Mouse (Mus musculus) lung, embryonic 15.5 days (tissue): ENCODE measurements around the gene Kank1. TPM values are rescaled to one million over a fixed set of nuclear protein-coding genes. Genes with fewer than 3 reads are reported as not detected.

ENCODE experiments used
- ATAC-seq: fragments of 200-750 bp; cut with Nextera tagmentation; 2 replicates; pipeline ENCODE4 v1.8.0; 2017; ENCODE audit warnings: moderate number of reproducible peaks, borderline replicate concordance; ENCODE audit not compliant: low FRiP score, low TSS enrichment; ENCODE audit errors: extremely low read depth
- H3K27ac ChIP-seq: fragments of 300-500 bp; sonication (generic); 2 replicates; pipeline ENCODE4 v1.5.1; 2015; ENCODE audit warnings: moderate library complexity, mild to moderate bottlenecking, inconsistent platforms
- H3K27me3 ChIP-seq: fragments of 300-500 bp; sonication (generic); 2 replicates; pipeline ENCODE4 v1.6.1; 2015; ENCODE audit warnings: inconsistent platforms
- H3K36me3 ChIP-seq: fragments of 300-500 bp; sonication (generic); 2 replicates; pipeline ENCODE4 v1.6.1; 2015; ENCODE audit warnings: inconsistent platforms
- H3K4me1 ChIP-seq: fragments of 300-500 bp; sonication (generic); 2 replicates; pipeline ENCODE4 v1.6.1; 2015; ENCODE audit warnings: inconsistent platforms
- H3K4me2 ChIP-seq: fragments of 300-500 bp; sonication (generic); 2 replicates; pipeline ENCODE4 v1.6.1; 2015; ENCODE audit warnings: inconsistent platforms, mild to moderate bottlenecking, moderate library complexity
- H3K4me3 ChIP-seq: fragments of 300-500 bp; sonication (generic); 2 replicates; pipeline ENCODE4 v1.5.1; 2015; ENCODE audit warnings: mild to moderate bottlenecking, inconsistent platforms
- H3K9ac ChIP-seq: fragments of 300-500 bp; sonication (generic); 2 replicates; pipeline ENCODE4 v1.6.1; 2015; ENCODE audit warnings: inconsistent platforms
- H3K9me3 ChIP-seq: fragments of 300-500 bp; sonication (generic); 2 replicates; pipeline ENCODE4 v1.6.1; 2016; ENCODE audit warnings: inconsistent platforms
- WGBS: fragments of 180-500 bp; shearing (Covaris S2); methylation state at CpG from one replicate; pipeline ENCODE4 v1.1.7; 2015; 5-methylcytosine and 5-hydroxymethylcytosine counted together
- polyA plus RNA-seq: library from polyadenylated mRNA; unstranded; fragments of >200 nt; fragmentation: Nextera tagmentation; extraction: Ambion mirVana; gene quantifications from 2 replicates; pipeline ENCODE4 v1.2.1, GENCODE M21; 2015

The Kank1 gene
- polyA plus RNA-seq, 1 experiment from 2014 or later, result 18.6 TPM

DNA sequence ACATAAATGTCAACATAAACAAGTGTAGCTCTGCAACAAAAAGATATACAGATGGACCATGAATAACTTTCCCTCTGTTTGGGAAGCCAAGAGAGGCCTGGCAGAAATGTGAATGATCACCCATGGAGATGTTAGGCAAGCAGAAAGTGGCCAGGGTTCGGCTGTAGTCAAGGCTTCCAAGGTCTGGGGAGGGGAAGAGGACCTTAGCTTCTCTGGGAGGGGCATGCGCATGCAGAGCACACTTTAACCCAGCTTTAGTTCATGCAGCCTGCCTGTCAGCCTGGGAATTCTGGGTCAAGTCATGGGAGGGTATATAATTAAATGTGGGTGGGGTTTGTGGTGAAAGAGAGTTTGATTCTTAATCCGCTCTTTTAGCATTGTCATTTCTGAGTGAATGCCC, 180.9 kb downstream of the Kank1 start:
- Histone ChIP-seq H3K36me3 (no peaks in the 10 kb centered on the region), H3K9me3 (no peaks in the 10 kb centered on the region), H3K4me3 (no peak overlapping the region), H3K4me1 (peaks cover 27% of the 10 kb centered on the region), H3K27me3 (no peaks in the 10 kb centered on the region), H3K9ac (no peak overlapping the region), H3K4me2 (no peak overlapping the region), H3K27ac (no peak overlapping the region)
- peak; percentile 35; the same call in 1 of the 2 replicates for ATAC-seq
- WGBS, result 62% methylated on average over 3 of the region's 3 CpGs

DNA sequence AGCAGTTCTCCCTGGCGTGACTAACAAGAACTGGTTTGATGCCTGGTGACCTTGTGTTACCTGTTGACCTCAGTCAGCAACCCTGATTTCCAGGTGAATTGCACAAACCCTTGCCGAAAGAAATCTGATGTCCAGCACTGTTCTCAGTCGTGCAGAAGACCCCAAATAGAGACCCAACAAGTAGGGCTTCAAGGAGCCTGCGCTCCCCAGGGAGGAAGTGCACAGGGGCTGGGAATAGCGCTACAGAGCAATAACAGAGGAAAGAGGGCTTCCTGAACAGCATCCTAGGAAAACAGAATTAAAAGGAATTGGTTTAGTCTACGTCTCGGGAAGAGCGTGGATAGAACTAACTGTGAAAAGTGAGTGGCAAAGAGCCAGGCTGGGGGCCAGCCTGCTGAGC, 183.2 kb downstream of the Kank1 start:
- Histone ChIP-seq H3K4me2 (no peak overlapping the region), H3K27me3 (no peaks in the 10 kb centered on the region), H3K36me3 (peaks cover 12% of the 10 kb centered on the region), H3K4me1 (peaks cover 24% of the 10 kb centered on the region), H3K27ac (no peak overlapping the region), H3K4me3 (no peak overlapping the region), H3K9ac (no peak overlapping the region), H3K9me3 (no peaks in the 10 kb centered on the region)
- 59% methylated on average over 8 of the region's 8 CpGs for WGBS
- ATAC-seq, result no peak

DNA sequence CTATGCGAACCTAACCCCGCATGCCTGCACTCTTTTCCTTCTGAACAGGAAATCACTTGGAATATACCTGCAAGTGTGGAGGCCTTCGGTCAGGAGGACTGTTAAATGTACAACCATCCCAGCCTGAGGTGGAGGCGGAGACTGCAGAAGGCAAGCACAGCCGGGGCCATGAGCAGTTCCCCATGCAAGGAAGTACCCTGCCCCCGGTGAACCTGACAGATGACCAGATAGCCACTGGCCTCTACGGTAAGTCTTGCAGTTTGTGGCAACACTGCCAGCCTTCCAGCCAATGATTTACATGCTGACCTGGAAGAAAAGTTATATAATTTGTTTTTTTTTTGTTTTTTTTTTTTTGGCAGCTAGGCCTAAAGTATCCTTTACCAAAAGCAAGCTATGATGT, 185.3 kb downstream of the Kank1 start:
- Histone ChIP-seq H3K9me3 (no peaks in the 10 kb centered on the region), H3K27ac (no peak overlapping the region), H3K4me2 (no peak overlapping the region), H3K4me1 (peaks cover 17% of the 10 kb centered on the region), H3K9ac (no peak overlapping the region), H3K27me3 (no peaks in the 10 kb centered on the region), H3K36me3 (peaks cover 19% of the 10 kb centered on the region), H3K4me3 (no peak overlapping the region)
- no peak for ATAC-seq
- WGBS, result 65% methylated on average over 7 of the region's 7 CpGs

DNA sequence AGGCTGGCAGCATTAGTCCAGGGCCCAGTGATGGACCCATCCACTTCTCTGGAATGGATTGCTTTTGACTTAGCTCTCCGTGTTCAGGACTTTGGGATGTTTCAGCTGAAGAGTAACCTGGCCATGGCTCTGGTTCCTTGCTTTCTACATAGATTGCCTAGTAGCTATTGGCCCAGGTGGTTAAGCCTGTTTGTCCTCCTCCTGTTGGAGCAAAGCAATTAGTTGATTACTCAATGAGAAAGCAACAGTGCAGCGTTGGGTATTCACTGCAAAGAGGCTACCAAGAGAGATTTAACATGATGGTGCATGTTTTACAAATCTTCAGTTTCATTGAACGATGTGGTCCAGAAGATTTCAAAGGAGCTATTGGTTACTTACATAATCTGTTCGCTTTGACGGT, 186.6 kb downstream of the Kank1 start:
- Histone ChIP-seq H3K9ac (no peak overlapping the region), H3K27me3 (no peaks in the 10 kb centered on the region), H3K9me3 (no peaks in the 10 kb centered on the region), H3K36me3 (peaks cover 22% of the 10 kb centered on the region), H3K4me2 (no peak overlapping the region), H3K4me3 (no peak overlapping the region), H3K4me1 (0 out of 2 replicates have a peak, but pooled peaks cover 7% of the 10 kb centered on the region), H3K27ac (no peak overlapping the region)
- no peak for ATAC-seq
- WGBS, result 87% methylated on average over 5 of the region's 5 CpGs

DNA sequence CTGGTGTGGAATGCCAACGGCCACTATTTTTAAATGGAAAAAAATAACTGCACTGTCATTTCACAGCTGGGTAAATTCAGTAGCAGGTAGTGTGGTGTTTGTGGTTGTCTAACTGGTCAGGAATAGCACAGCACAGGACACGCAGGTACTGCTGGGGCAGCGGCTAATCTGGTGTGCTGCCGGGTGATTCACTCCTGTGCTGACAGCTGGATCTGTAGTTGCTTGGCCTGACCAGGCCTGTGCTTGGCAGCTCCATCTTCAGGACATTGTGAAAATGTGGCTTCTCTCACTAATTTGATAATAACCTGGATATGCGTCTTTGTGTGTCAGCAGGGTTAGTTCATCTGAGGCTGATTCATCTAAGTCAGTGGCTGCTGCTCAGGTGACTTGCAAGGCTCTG, 189.7 kb downstream of the Kank1 start:
- H3K9me3 ChIP-seq, result no peaks in the 10 kb centered on the region
- ATAC-seq, result no peak
- WGBS, result 81% methylated on average over 5 of the region's 5 CpGs
- no peaks in the 10 kb centered on the region for H3K4me1 ChIP-seq
- no peak overlapping the region for H3K27ac ChIP-seq
- no peaks in the 10 kb centered on the region for H3K27me3 ChIP-seq
- no peak overlapping the region for H3K4me3 ChIP-seq
- H3K9ac ChIP-seq, result no peak overlapping the region
- no peak overlapping the region for H3K4me2 ChIP-seq
- peaks cover 30% of the 10 kb centered on the region for H3K36me3 ChIP-seq

DNA sequence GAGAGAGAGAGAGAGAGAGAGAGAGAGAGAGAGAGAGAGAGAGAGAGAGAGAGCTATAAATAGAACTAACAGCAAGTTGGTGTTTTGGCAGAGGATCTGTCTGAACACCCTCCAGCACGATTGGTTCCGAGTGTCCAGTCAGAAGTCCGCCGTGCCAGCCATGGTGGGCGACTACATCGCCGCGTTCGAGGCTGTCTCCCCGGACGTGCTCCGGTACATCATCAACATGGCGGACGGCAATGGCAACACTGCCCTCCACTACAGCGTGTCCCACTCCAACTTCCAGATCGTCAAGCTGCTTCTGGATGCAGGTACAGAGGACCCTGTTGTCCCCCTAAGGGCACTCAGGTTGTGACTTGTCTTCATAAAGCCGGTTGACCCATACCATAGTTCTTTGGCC, 191.1 kb downstream of the Kank1 start:
- no peak overlapping the region for H3K27ac ChIP-seq
- no peak overlapping the region for H3K4me3 ChIP-seq
- H3K4me2 ChIP-seq, result no peak overlapping the region
- H3K27me3 ChIP-seq, result peaks cover 7% of the 10 kb centered on the region; the same call in 1 of the 2 replicates
- no peak for ATAC-seq
- peaks cover 34% of the 10 kb centered on the region for H3K36me3 ChIP-seq
- H3K4me1 ChIP-seq, result 0 out of 2 replicates have a peak, but pooled peaks cover 7% of the 10 kb centered on the region
- H3K9ac ChIP-seq, result no peak overlapping the region
- WGBS, result 95% methylated on average over 17 of the region's 17 CpGs
- H3K9me3 ChIP-seq, result no peaks in the 10 kb centered on the region

DNA sequence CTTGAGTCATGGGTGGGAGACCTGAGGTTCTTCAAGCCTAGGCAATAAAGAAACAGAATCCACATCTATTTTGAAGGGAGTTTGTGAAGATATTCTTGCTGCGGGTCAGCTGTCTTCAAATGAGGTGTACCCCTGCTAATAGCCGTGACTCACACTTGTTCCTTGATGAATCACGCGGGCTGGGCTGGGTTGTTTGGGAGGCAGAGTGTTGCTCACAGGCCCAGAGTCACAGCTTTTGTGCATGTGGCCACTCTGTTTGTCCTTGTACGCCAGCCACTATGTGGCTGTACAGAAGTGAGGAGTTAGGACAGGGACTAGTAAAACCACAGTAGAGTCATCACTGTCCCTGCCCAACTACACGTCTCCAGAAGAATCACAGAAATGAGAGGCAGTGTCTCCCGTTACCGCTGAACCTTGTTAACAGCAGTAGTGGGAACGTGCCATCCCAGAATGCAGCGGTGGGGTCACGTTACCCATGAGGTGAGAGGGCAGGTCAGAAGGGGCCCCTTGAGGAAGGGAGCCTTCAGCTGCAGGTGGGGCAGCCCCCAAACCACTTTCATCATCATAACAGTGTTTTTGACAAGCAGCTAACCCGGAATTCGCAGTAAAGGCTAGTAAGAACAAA, 191.7 kb downstream of the Kank1 start:
- 82% methylated on average over 13 of the region's 13 CpGs for WGBS
- peaks cover 7% of the 10 kb centered on the region; the same call in 1 of the 2 replicates for H3K27me3 ChIP-seq
- H3K27ac ChIP-seq, result no peak overlapping the region
- no peak overlapping the region for H3K4me3 ChIP-seq
- ATAC-seq, result no peak
- H3K4me2 ChIP-seq, result no peak overlapping the region
- peaks cover 29% of the 10 kb centered on the region for H3K36me3 ChIP-seq
- no peaks in the 10 kb centered on the region for H3K9me3 ChIP-seq
- 0 out of 2 replicates have a peak, but pooled peaks cover 7% of the 10 kb centered on the region for H3K4me1 ChIP-seq
- no peak overlapping the region for H3K9ac ChIP-seq

DNA sequence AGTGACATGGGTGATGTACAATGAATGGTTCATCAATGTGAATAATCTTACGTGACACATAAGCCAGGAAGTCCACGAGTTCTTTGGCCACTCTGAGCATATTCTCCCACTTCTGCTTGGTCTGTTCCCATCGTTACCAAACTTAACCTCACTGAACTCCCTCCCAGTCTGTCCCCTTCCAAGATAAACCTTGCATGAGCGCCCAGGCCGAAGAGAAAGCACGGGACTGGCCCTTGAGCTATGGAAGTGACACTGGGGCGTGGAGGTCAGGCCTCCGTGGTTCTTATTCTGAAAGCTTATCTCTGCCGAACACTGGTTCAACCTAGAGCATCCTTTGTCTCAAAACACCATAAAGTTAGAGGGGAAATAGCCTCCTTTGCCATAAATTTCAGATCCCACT, 194.7 kb downstream of the Kank1 start:
- no peaks in the 10 kb centered on the region for H3K9me3 ChIP-seq
- 75% methylated on average over 9 of the region's 9 CpGs for WGBS

DNA sequence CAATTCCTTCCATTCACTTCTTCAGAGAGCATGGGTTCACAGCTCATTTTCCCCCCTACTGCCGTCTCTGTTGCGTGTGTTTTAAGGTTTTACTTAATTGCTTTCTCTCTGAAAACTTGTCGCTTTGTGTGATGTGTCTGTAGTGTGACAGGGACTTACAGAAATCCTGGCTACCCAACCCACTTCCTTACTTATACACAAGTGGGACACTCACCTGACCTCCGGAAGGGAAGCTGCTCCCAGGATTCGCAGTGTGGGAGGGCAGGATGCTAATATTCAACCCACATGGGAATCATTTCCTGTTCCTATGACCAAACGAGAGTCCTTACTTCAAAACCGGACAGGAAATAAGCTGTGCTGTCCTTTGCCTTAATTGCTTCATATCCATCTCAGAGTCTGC, 195.1 kb downstream of the Kank1 start:
- Histone ChIP-seq H3K36me3 (peaks cover 15% of the 10 kb centered on the region; the same call in 1 of the 2 replicates), H3K27me3 (peaks cover 7% of the 10 kb centered on the region; the same call in 1 of the 2 replicates), H3K4me2 (no peak overlapping the region), H3K27ac (no peak overlapping the region), H3K9ac (no peak overlapping the region), H3K4me1 (peaks cover 31% of the 10 kb centered on the region), H3K9me3 (no peaks in the 10 kb centered on the region), H3K4me3 (no peak overlapping the region)
- no peak for ATAC-seq
- 67% methylated on average over 7 of the region's 7 CpGs for WGBS

More for the DNA sequence above, 194.7 kb downstream of the Kank1 start:
- no peak for ATAC-seq
- Histone ChIP-seq H3K4me3 (no peak overlapping the region), H3K4me2 (no peak overlapping the region), H3K36me3 (peaks cover 15% of the 10 kb centered on the region; the same call in 1 of the 2 replicates), H3K27ac (no peak overlapping the region), H3K4me1 (peaks cover 26% of the 10 kb centered on the region), H3K9ac (no peak overlapping the region), H3K27me3 (peaks cover 7% of the 10 kb centered on the region; the same call in 1 of the 2 replicates)

DNA sequence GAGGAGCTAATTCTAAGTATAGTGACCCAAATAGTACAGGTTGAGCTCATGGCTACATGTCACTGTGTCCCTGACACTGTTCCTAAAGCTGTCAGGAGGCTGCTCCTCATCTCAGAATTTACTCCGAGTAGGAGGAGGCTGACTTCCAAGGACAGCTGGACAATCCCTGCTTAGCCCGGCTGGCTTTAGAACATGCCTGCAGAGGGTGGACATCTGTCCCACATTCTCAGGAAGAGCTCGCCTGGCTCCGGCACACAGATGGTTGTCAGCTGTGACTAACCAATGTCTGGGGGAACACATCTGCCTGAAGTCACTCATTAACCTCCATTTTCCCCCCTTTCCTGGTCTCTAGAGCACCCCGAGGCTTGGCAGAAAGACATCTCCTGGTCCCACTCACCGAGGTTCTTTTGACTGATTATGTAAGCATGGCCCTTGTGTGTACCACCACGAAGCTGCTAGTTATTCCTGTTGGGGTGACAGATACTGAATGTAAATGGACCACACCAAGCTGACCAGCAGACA, 196.5 kb downstream of the Kank1 start:
- Histone ChIP-seq H3K27ac (no peak overlapping the region), H3K9me3 (no peaks in the 10 kb centered on the region), H3K4me1 (peaks cover 32% of the 10 kb centered on the region), H3K9ac (no peak overlapping the region), H3K4me3 (no peak overlapping the region), H3K36me3 (peaks cover 13% of the 10 kb centered on the region; the same call in 1 of the 2 replicates), H3K27me3 (peaks cover 7% of the 10 kb centered on the region; the same call in 1 of the 2 replicates), H3K4me2 (no peak overlapping the region)
- 59% methylated on average over 7 of the region's 7 CpGs for WGBS
- peak; percentile 44; the same call in 1 of the 2 replicates for ATAC-seq

DNA sequence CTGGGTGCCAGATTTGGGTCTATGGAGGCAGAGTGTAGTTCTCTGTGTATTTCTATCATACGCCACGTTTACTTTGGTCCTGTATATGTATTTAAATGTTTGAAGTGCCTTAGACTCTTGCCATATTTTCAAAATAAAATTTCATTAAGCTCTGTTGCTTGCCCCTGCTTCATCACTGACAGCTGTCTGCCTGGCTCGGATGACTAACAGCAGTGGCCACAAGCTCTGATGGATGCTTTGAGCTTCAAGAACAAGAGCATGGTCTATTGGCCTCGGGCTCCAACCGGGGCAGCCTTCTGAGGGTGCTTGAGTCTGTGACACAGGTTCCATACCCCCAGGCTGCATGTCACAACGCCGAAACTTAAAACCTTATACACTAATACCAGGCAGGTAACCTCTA, 197.6 kb downstream of the Kank1 start:
- Histone ChIP-seq H3K27ac (no peak overlapping the region), H3K4me2 (no peak overlapping the region), H3K9me3 (no peaks in the 10 kb centered on the region), H3K36me3 (peaks cover 10% of the 10 kb centered on the region; the same call in 1 of the 2 replicates), H3K4me1 (peaks cover 32% of the 10 kb centered on the region), H3K27me3 (peaks cover 9% of the 10 kb centered on the region; the same call in 1 of the 2 replicates), H3K9ac (no peak overlapping the region), H3K4me3 (no peak overlapping the region)
- ATAC-seq, result no peak
- WGBS, result 79% methylated on average over 7 of the region's 7 CpGs

DNA sequence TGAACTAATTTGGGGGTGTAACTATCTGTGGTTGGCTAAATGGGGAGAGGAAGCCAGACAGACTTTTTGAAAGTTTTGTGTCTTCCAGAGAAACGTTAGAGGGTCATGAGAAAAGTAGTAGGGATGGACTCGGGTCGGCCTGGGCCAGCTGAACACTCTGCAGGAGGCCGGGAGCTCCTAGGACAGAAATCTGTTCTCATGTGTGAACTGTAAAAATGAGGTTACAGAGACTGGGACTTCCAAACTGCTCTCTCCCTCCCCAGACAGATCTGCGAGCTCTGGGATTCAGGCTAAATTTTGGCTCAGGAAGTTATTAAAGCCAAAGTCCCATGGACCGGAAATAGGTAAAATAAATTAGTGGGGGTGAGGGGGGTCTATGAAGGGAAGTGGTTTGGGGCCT, 198.0 kb downstream of the Kank1 start:
- no peak overlapping the region for H3K4me3 ChIP-seq
- ATAC-seq, result no peak
- peaks cover 35% of the 10 kb centered on the region for H3K4me1 ChIP-seq
- 22% methylated on average over 6 of the region's 6 CpGs for WGBS
- peaks cover 10% of the 10 kb centered on the region; the same call in 1 of the 2 replicates for H3K27me3 ChIP-seq
- peaks cover 10% of the 10 kb centered on the region; the same call in 1 of the 2 replicates for H3K36me3 ChIP-seq
- H3K9me3 ChIP-seq, result no peaks in the 10 kb centered on the region
- no peak overlapping the region for H3K9ac ChIP-seq
- no peak overlapping the region for H3K27ac ChIP-seq
- no peak overlapping the region for H3K4me2 ChIP-seq
